Mouse (Mus musculus): ENCODE measurements around the gene Bag5. TPM values are rescaled to one million over a fixed set of nuclear protein-coding genes. Genes with fewer than 3 reads are reported as not detected.
A peak's percentile ranks its signal among the peaks of the same experiment; 100 is the strongest.

Gene Bag5
- polyA plus RNA-seq, 1 experiment from 2014 or later: 52.6 TPM

DNA sequence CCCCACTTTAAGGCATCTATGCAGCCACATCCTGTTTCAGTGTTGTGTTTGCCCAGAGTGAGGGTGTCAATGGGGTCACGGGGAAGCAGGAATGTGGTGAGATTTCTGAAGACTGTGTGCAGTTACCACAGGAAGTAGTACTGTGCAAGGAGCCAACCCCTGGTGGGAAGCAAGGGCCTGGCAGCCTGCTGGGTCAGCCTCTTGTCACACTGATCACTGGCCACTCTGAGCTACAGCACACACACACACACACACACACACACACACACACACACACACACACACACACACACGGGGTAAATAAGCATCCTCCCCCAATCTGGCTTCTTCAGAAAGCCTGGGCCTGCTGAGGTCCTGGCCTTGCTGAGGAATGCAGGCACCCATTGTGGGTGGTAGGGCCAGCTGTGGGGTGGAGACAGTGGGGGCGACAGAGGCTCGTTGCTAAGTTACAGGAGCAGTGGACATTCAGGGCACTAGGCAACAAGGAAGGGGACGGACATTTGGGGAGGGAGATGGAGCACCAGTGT, 21.6 kb downstream of the Bag5 start:
- H3K36me3 ChIP-seq: no peaks in the 10 kb centered on the region
- 40% methylated on average over 5 of the region's 5 CpGs for WGBS
- DNase-seq (ENCODE audit: low spot score): no peak
- H3K4me1 ChIP-seq: peaks cover 52% of the 10 kb centered on the region
- H3K9me3 ChIP-seq (replicated peaks): no peaks in the 10 kb centered on the region
- H3K4me3 ChIP-seq: no peak overlapping the region
- H3K27me3 ChIP-seq (ENCODE audit: low read depth, poor library complexity, severe bottlenecking): no peaks in the 10 kb centered on the region
- H3K27ac ChIP-seq: peak overlapping the region; percentile 47

- Histone ChIP-seq H3K4me3 (no peak overlapping the region), H3K9me3 (replicated peaks) (no peaks in the 10 kb centered on the region), H3K27me3 (ENCODE audit: low read depth, poor library complexity, severe bottlenecking) (no peaks in the 10 kb centered on the region), H3K4me1 (peaks cover 45% of the 10 kb centered on the region), H3K36me3 (no peaks in the 10 kb centered on the region), H3K27ac (no peak overlapping the region)
- 90% methylated on average over 11 of the region's 11 CpGs for WGBS
- no peak for DNase-seq (ENCODE audit: low spot score)
These were observed 23.6 kb downstream of the Bag5 start for GRCm38 (mm10) chr12:111689426-111689825.

- H3K4me3 ChIP-seq: no peak overlapping the region
- no peaks in the 10 kb centered on the region for H3K9me3 ChIP-seq (replicated peaks)
- H3K4me1 ChIP-seq: peaks cover 31% of the 10 kb centered on the region
- H3K27ac ChIP-seq: no peak overlapping the region
- no peak for DNase-seq (ENCODE audit: low spot score)
- peaks cover 11% of the 10 kb centered on the region for H3K36me3 ChIP-seq
- WGBS: 54% methylated on average over 2 of the region's 2 CpGs
- H3K27me3 ChIP-seq (ENCODE audit: low read depth, poor library complexity, severe bottlenecking): no peaks in the 10 kb centered on the region
These were observed 25.0 kb downstream of the Bag5 start for GRCm38 (mm10) chr12:111688069-111688428.

DNA sequence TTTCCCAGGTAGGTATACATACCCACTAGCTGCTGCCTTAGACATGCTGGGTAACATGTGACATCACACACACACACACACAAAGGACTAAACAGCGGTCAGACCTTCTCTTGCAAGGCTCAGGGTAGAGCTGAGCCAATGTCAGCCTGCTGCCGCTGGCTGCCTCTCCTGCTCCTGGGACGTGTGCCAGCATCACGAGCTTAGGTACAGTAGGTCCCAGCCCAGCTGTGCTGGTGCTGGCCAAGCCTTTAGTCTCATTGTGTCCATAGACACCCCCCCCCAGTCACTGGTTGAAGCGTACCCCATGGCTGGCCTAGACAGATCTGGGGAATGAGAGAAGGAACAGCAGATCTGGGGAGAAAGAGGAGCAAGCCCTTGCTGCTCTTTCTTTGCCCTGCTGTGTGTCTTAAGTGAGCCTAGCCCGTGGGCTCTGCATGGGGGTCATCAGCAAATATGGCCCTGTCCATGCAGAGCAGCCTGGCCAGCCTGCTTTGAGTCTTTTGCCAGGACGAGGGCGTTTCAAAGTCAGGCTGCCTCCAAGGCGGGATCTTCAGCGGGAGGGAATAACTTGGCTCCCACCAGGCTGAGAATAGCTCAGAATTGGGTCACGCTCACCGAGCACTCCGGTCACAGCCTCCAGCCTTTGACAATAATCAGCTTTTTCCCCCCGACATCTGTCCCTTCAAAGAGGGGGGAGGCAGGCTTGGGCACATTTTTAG, 25.5 kb downstream of the Bag5 start:
- H3K4me1 ChIP-seq: peaks cover 26% of the 10 kb centered on the region
- WGBS: 57% methylated on average over 14 of the region's 14 CpGs
- no peak overlapping the region for H3K27ac ChIP-seq
- peaks cover 16% of the 10 kb centered on the region for H3K36me3 ChIP-seq
- H3K9me3 ChIP-seq (replicated peaks): no peaks in the 10 kb centered on the region
- H3K27me3 ChIP-seq (ENCODE audit: low read depth, poor library complexity, severe bottlenecking): no peaks in the 10 kb centered on the region
- DNase-seq (ENCODE audit: low spot score): no peak
- H3K4me3 ChIP-seq: no peak overlapping the region

DNA sequence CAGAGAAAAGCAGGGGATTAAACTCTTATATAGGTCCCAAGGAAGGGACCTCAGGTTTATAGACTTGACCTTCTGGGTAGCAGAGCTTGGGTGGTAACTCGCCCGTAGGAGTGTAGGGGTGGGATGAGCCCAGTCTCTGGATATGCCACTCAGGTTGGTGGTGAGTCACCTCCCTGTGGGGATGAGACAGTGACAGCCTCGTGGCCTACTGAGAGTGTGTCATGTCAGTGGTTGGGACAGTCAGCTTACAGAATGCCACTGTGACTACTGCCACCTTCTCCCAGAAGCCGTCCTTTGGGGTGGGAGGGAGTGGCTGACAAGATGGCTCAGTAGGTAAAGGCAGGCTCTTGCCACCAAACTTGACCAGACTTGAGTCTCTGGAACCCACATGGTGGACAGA, 26.7 kb downstream of the Bag5 start:
- WGBS: 87% methylated on average over 4 of the region's 4 CpGs
- no peak overlapping the region for H3K27ac ChIP-seq

GRCm38 (mm10) chr12:111682806-111683205, 30.3 kb downstream of the Bag5 start:
- no peak overlapping the region for H3K27ac ChIP-seq
- H3K9me3 ChIP-seq (replicated peaks): no peaks in the 10 kb centered on the region
- peaks cover 42% of the 10 kb centered on the region for H3K36me3 ChIP-seq
- peaks cover 18% of the 10 kb centered on the region for H3K4me1 ChIP-seq
- no peak overlapping the region for H3K4me3 ChIP-seq
- H3K27me3 ChIP-seq (ENCODE audit: low read depth, poor library complexity, severe bottlenecking): no peaks in the 10 kb centered on the region
- WGBS: 68% methylated on average over 5 of the region's 5 CpGs
- no peak for DNase-seq (ENCODE audit: low spot score)

More for the DNA sequence above, 26.7 kb downstream of the Bag5 start:
- H3K36me3 ChIP-seq: peaks cover 28% of the 10 kb centered on the region
- no peaks in the 10 kb centered on the region for H3K9me3 ChIP-seq (replicated peaks)
- H3K4me3 ChIP-seq: no peak overlapping the region
- H3K27me3 ChIP-seq (ENCODE audit: low read depth, poor library complexity, severe bottlenecking): no peaks in the 10 kb centered on the region
- H3K4me1 ChIP-seq: peaks cover 15% of the 10 kb centered on the region
- no peak for DNase-seq (ENCODE audit: low spot score)

GRCm38 (mm10) chr12:111682003-111682402, 31.1 kb downstream of the Bag5 start:
- Histone ChIP-seq H3K36me3 (peaks cover 42% of the 10 kb centered on the region), H3K4me1 (peaks cover 25% of the 10 kb centered on the region)
- 90% methylated on average over 5 of the region's 5 CpGs for WGBS

GRCm38 (mm10) chr12:111681305-111681704, 31.8 kb downstream of the Bag5 start:
- Histone ChIP-seq H3K4me1 (peaks cover 25% of the 10 kb centered on the region), H3K9me3 (replicated peaks) (no peaks in the 10 kb centered on the region), H3K27me3 (ENCODE audit: low read depth, poor library complexity, severe bottlenecking) (no peaks in the 10 kb centered on the region; the same call in 1 of the 2 replicates), H3K4me3 (no peak overlapping the region), H3K36me3 (peaks cover 42% of the 10 kb centered on the region), H3K27ac (no peak overlapping the region)
- DNase-seq (ENCODE audit: low spot score): no peak
- 83% methylated on average over 8 of the region's 8 CpGs for WGBS

More at GRCm38 (mm10) chr12:111682003-111682402, 31.1 kb downstream of the Bag5 start:
- Histone ChIP-seq H3K4me3 (no peak overlapping the region), H3K9me3 (replicated peaks) (no peaks in the 10 kb centered on the region), H3K27me3 (ENCODE audit: low read depth, poor library complexity, severe bottlenecking) (no peaks in the 10 kb centered on the region), H3K27ac (no peak overlapping the region)
- no peak for DNase-seq (ENCODE audit: low spot score)

DNA sequence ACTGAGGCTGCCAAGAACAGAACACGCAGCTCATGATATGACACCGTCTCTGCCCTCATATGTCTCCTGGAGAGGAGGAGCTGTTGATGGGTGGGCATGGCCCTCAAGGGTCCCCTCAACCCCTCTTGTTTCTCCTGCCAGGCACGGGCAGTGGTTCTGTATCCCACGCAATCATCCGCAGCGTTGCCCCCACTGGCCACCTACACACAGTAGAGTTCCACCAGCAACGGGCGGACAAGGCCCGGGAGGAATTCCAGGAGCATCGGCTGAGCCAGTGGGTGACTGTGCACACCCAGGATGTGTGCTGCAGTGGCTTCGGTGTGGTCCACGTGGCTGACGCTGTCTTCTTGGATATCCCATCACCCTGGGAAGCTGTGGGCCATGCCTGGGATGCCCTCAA, 32.4 kb downstream of the Bag5 start:
- WGBS: 96% methylated on average over 13 of the region's 13 CpGs
- DNase-seq (ENCODE audit: low spot score): no peak

DNA sequence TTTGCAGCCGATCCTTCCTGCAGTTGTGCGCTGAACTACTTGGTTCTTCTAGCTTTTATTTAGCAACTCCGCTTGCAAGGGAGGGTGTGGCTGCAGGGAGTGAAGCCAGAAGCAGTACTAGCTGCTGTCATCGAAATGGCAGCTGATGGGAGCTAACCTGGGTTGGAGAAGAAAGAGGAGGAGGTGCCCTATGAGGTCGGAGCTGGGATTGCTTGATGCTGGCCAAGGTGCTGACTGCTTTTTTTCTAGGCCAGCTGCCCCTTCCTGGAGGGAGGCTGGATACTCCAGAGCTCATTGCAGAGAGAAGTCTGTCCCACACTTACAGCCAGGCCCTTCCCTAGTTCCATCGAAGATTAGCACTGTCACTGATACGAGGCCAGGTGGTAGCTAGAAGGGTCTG, 34.1 kb downstream of the Bag5 start:
- H3K4me3 ChIP-seq: peak overlapping the region; percentile 90
- peaks cover 40% of the 10 kb centered on the region for H3K36me3 ChIP-seq
- no peak overlapping the region for H3K27ac ChIP-seq
- 60% methylated on average over 7 of the region's 7 CpGs for WGBS
- peaks cover 22% of the 10 kb centered on the region for H3K4me1 ChIP-seq
- DNase-seq (ENCODE audit: low spot score): no peak
- H3K27me3 ChIP-seq (ENCODE audit: low read depth, poor library complexity, severe bottlenecking): peaks cover 21% of the 10 kb centered on the region
- H3K9me3 ChIP-seq (replicated peaks): no peaks in the 10 kb centered on the region

More for the DNA sequence above, 32.4 kb downstream of the Bag5 start:
- Histone ChIP-seq H3K9me3 (replicated peaks) (no peaks in the 10 kb centered on the region), H3K27me3 (ENCODE audit: low read depth, poor library complexity, severe bottlenecking) (peaks cover 6% of the 10 kb centered on the region; the same call in 1 of the 2 replicates), H3K4me1 (peaks cover 25% of the 10 kb centered on the region), H3K4me3 (no peak overlapping the region), H3K27ac (no peak overlapping the region), H3K36me3 (peaks cover 42% of the 10 kb centered on the region)

DNA sequence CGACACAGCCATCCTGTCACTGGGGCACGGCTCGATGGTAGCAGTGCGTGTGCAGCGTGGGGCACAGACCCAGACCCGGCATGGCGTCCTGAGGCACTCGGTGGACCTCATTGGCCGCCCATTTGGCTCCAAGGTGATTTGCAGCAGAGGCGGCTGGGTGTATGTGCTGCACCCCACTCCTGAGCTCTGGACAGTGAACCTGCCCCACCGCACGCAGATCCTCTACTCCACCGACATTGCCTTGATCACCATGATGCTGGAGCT, 34.5 kb downstream of the Bag5 start:
- H3K9me3 ChIP-seq (replicated peaks): no peaks in the 10 kb centered on the region
- no peak for DNase-seq (ENCODE audit: low spot score)
- peak overlapping the region; percentile 90 for H3K4me3 ChIP-seq
- peaks cover 25% of the 10 kb centered on the region for H3K27me3 ChIP-seq (ENCODE audit: low read depth, poor library complexity, severe bottlenecking)
- peaks cover 36% of the 10 kb centered on the region for H3K36me3 ChIP-seq
- peak overlapping the region; percentile 90 for H3K27ac ChIP-seq
- WGBS: 6% methylated on average over 13 of the region's 13 CpGs
- H3K4me1 ChIP-seq: peaks cover 22% of the 10 kb centered on the region

DNA sequence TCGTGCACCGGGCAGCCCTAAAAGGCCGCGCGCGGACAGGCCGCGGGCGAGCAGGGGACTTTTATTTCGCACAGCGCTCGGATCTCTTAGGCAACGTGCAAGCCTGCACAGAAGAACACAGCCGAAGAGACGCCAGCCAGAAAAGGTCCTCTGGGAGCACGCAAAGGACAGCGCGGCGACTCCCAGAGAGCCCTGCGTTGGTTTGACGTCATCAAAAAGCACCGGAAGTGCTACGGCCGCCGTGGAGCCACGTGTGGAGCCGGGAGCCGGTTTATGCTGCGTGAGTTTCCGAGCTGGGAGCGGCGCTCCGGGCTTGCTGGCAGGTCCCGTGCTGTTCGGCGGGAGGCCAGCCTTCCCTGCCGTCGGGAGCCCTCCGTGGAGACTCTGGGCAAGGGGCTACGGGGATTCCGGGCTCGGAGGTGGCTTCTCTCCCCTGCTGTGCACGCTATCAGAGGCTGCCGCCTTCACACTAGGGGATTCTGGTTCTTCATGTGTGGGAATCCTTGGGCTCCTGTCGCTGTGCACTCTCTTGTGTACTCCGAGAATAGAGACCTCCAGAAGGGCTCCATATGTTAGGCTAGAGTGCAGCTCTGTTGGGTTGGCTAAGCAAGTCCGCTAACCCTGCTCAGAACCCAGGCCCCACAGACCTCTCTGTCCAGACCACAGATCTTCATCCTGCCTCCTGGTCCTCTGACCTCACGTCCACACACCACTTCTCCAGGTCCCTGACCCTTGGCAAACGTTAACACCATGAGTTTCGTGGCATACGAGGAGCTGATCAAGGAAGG, 35.0 kb downstream of the Bag5 start, which contains the start of gene Trmt61a:
Trmt61a (plus strand) TSS at position 224 of the 788 bp plus-strand sequence.
- Histone ChIP-seq H3K36me3 (peaks cover 31% of the 10 kb centered on the region), H3K4me1 (peaks cover 23% of the 10 kb centered on the region), H3K4me3 (peak within 1 kb of the TSS; percentile 90), H3K9me3 (replicated peaks) (no peaks in the 10 kb centered on the region), H3K27me3 (ENCODE audit: low read depth, poor library complexity, severe bottlenecking) (peaks cover 30% of the 10 kb centered on the region), H3K27ac (peak within 1 kb of the TSS; percentile 90)
- WGBS: under 1% methylated on average over 51 of the region's 51 CpGs
- DNase-seq (ENCODE audit: low spot score): peak; percentile 97

GRCm38 (mm10) chr12:111677421-111677820, 35.6 kb downstream of the Bag5 start:
- 22% methylated on average over 5 of the region's 5 CpGs for WGBS
- Histone ChIP-seq H3K4me1 (peaks cover 29% of the 10 kb centered on the region), H3K9me3 (replicated peaks) (no peaks in the 10 kb centered on the region), H3K4me3 (peak overlapping the region; percentile 90), H3K36me3 (peaks cover 25% of the 10 kb centered on the region), H3K27ac (peak overlapping the region; percentile 90), H3K27me3 (ENCODE audit: low read depth, poor library complexity, severe bottlenecking) (peaks cover 37% of the 10 kb centered on the region)
- DNase-seq (ENCODE audit: low spot score): no peak
